Mouse (Mus musculus) midbrain, postnatal 0 days (tissue): Measurements from ENCODE around the gene Slc25a36. TPM values are rescaled to one million over a fixed set of nuclear protein-coding genes. Genes with fewer than 3 reads are reported as not detected.

ENCODE experiments used
- ATAC-seq: fragments of 200-750 bp; cut with Nextera tagmentation; 2 replicates; pipeline ENCODE4 v1.8.0; 2017; ENCODE audit warnings: moderate number of reproducible peaks, mild to moderate bottlenecking, moderate TSS enrichment, moderate library complexity; ENCODE audit not compliant: low FRiP score
- DNase-seq: peaks from one replicate; pipeline ENCODE4 v3.0.0-alpha.2; 2015; ENCODE audit warnings: low spot score
- H3K27ac ChIP-seq: fragments of 300-500 bp; sonication (generic); 2 replicates; pipeline ENCODE4 v1.5.1; 2014; ENCODE audit warnings: low read depth, mild to moderate bottlenecking, low read length, mixed read lengths
- H3K27me3 ChIP-seq: fragments of 300-500 bp; sonication (generic); 2 replicates; pipeline ENCODE4 v1.6.1; 2014; ENCODE audit warnings: low read length, control low read depth, mixed read lengths; ENCODE audit not compliant: insufficient read depth
- H3K36me3 ChIP-seq: fragments of 300-500 bp; sonication (generic); 2 replicates; pipeline ENCODE4 v1.6.1; 2014; ENCODE audit warnings: low read length, control low read depth, mixed read lengths; ENCODE audit not compliant: insufficient read depth
- H3K4me1 ChIP-seq: fragments of 300-500 bp; sonication (generic); 2 replicates; pipeline ENCODE4 v1.6.1; 2014; ENCODE audit warnings: mild to moderate bottlenecking, control low read depth, antibody characterized with exemption, low read length, mixed read lengths; ENCODE audit not compliant: insufficient read depth
- H3K4me2 ChIP-seq: fragments of 300-500 bp; sonication (generic); 2 replicates; pipeline ENCODE4 v1.6.1; 2014; ENCODE audit warnings: low read depth, mild to moderate bottlenecking, low read length, mixed read lengths; ENCODE audit not compliant: poor library complexity, severe bottlenecking
- H3K4me3 ChIP-seq: fragments of 300-500 bp; sonication (generic); 2 replicates; pipeline ENCODE4 v1.5.1; 2014; ENCODE audit warnings: low read depth, mild to moderate bottlenecking, low read length, moderate library complexity
- H3K9ac ChIP-seq: fragments of 300-500 bp; sonication (generic); replicated peaks from 2 replicates; pipeline ENCODE4 v1.6.1; 2014; ENCODE audit warnings: mild to moderate bottlenecking, low read length, moderate library complexity, mixed read lengths; ENCODE audit not compliant: poor library complexity, severe bottlenecking
- H3K9me3 ChIP-seq: fragments of 300-500 bp; sonication (generic); 2 replicates; pipeline ENCODE4 v1.6.1; 2016; ENCODE audit warnings: low read length, control low read depth
- CTCF ChIP-seq: IDR thresholded peaks from 2 replicates; pipeline ENCODE4 v1.5.1; 2016; ENCODE audit warnings: antibody characterized with exemption, mild to moderate bottlenecking
- WGBS: fragments of 180-500 bp; shearing (Covaris S2); extraction: QIAGEN DNeasy Blood & Tissue Kit; methylation state at CpG from one replicate; pipeline ENCODE4 v1.1.7; 2014; 5-methylcytosine and 5-hydroxymethylcytosine counted together
- polyA plus RNA-seq: library from polyadenylated mRNA; unstranded; fragments of >200 nt; fragmentation: Nextera tagmentation; extraction: Ambion mirVana; gene quantifications from 2 replicates; pipeline ENCODE4 v1.2.1, GENCODE M21; 2015
- total RNA-seq: library from RNA; depleted of rRNA; stranded (reverse); fragments of >200 nt; gene quantifications from 2 replicates; pipeline ENCODE4 v1.2.3, GENCODE M21; 2014

Slc25a36 gene
- total and polyA plus RNA-seq, 2 experiments from 2014 or later: 65.1 to 91.0 TPM

- ATAC-seq: no peak
- Histone ChIP-seq H3K4me1 (no peaks in the 10 kb centered on the region), H3K36me3 (no peaks in the 10 kb centered on the region), H3K27ac (no peak overlapping the region), H3K4me2 (no peak overlapping the region), H3K27me3 (no peaks in the 10 kb centered on the region), H3K9me3 (no peaks in the 10 kb centered on the region), H3K4me3 (no peak overlapping the region), H3K9ac (no peak overlapping the region)
- 50% methylated on average over 5 of the region's 5 CpGs for WGBS
- TF ChIP-seq CTCF: no peak
- DNase-seq: no peak
Observed at GRCm38 (mm10) chr9:97065216-97065615, 45.7 kb downstream of the Slc25a36 start.

DNA sequence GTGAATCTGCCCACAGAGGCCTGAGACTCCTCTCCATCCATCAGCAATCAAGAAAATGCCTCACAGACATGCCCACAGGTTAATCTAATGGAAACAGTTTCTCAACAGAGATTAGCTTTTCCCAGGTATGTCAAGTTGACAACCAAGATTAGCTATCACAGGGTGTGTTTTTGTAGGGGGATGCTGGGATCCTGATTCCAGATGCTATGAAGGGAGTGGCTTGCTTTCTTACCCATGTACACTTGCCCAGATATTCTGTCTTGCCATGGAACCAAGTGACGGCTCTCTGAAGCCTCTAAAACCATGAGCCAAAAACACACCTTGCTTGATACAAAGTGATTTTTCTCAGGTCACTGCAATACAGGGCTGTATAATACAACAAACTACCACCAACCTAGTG lies 46.8 kb downstream of the Slc25a36 start:
- H3K4me2 ChIP-seq: no peak overlapping the region
- no peak for TF ChIP-seq CTCF
- ATAC-seq (no peak), DNase-seq (no peak)
- no peak overlapping the region for H3K27ac ChIP-seq
- H3K9ac ChIP-seq: no peak overlapping the region
- no peak overlapping the region for H3K4me3 ChIP-seq
- no peaks in the 10 kb centered on the region for H3K27me3 ChIP-seq
- no peaks in the 10 kb centered on the region for H3K36me3 ChIP-seq
- H3K4me1 ChIP-seq: no peaks in the 10 kb centered on the region
- WGBS: 88% methylated on average over 1 of the region's 1 CpGs
- no peaks in the 10 kb centered on the region for H3K9me3 ChIP-seq

DNA sequence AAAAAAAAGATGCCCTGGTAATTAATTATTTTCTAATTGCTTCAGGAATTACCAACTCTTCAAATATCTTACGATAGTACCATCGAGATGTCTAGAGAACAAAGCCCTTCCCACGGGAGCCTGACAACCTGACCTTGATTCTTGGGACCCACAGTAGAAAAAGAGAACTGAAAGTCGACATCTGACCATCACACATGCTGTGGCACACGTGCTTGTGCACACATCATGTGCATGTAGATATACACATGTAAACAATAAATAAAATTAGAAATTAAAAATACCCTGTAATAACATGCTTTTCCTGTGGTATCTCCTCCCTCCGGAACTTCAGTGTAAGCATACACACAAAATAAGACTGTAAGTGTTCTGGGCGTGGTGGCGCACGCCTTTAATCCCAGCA lies 49.3 kb downstream of the Slc25a36 start:
- no peak for TF ChIP-seq CTCF
- H3K4me1 ChIP-seq: no peaks in the 10 kb centered on the region
- H3K9ac ChIP-seq: no peak overlapping the region
- H3K27me3 ChIP-seq: no peaks in the 10 kb centered on the region
- no peak for DNase-seq
- no peak overlapping the region for H3K4me3 ChIP-seq
- no peak overlapping the region for H3K27ac ChIP-seq
- H3K9me3 ChIP-seq: no peaks in the 10 kb centered on the region
- no peak overlapping the region for H3K4me2 ChIP-seq
- WGBS: 95% methylated on average over 9 of the region's 9 CpGs
- no peak for ATAC-seq
- no peaks in the 10 kb centered on the region for H3K36me3 ChIP-seq

DNA sequence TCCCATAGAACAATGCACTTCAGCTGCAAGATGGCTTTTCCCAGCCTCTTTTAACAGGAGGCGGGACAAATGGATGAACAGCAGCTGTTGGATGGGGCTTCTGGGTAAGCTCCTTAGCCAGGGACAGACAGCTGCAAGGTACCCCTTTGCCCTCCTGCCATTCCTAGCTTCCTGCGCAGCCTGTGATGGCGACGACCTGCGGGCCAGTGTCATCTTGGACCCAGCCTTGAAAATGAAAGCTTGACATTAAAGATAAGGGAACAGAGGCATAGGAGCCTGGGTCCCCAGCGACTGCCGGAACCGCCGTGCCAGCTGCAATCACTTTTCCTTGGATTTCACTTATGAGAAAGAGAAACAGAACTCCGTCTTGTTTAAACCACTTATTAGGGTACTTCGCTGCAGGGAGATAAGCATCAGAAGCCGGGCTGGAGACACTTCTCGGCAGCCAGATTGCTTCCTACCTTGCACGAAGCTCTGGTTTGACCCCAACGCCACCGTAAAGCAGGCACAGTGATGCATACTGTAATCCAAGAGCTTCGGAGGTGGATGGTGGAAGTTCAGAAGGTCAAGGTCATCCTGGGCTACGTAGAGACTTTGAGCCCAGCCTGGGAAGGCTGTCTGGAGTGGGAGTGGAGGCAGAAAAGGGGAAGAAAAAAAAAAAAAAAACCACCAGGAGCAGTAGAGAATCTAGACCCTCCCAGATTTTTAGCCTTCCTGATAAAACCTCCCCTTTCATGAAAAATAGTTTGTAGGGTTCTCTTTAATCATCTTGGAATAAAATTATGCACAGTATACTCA lies 54.2 kb downstream of the Slc25a36 start:
- Histone ChIP-seq H3K9ac (no peak overlapping the region), H3K4me2 (no peak overlapping the region), H3K9me3 (no peaks in the 10 kb centered on the region), H3K4me3 (no peak overlapping the region), H3K4me1 (no peaks in the 10 kb centered on the region; the same call in 1 of the 2 replicates), H3K27ac (no peak overlapping the region), H3K36me3 (no peaks in the 10 kb centered on the region), H3K27me3 (no peaks in the 10 kb centered on the region)
- DNase-seq (peak; percentile 51), ATAC-seq (no peak)
- 63% methylated on average over 18 of the region's 18 CpGs for WGBS
- TF ChIP-seq CTCF: no peak

- Histone ChIP-seq H3K4me2 (no peak overlapping the region), H3K36me3 (no peaks in the 10 kb centered on the region), H3K9ac (no peak overlapping the region), H3K9me3 (no peaks in the 10 kb centered on the region), H3K4me3 (no peak overlapping the region), H3K27ac (no peak overlapping the region), H3K27me3 (no peaks in the 10 kb centered on the region), H3K4me1 (peaks cover 5% of the 10 kb centered on the region; the same call in 1 of the 2 replicates)
- no peak for TF ChIP-seq CTCF
- WGBS: 53% methylated on average over 14 of the region's 14 CpGs
- ATAC-seq (no peak), DNase-seq (peak; percentile 38)
Observed at GRCm38 (mm10) chr9:97055906-97056305, 55.1 kb downstream of the Slc25a36 start.

- Histone ChIP-seq H3K4me1 (peaks cover 5% of the 10 kb centered on the region; the same call in 1 of the 2 replicates), H3K9me3 (no peaks in the 10 kb centered on the region), H3K9ac (no peak overlapping the region), H3K36me3 (no peaks in the 10 kb centered on the region), H3K27me3 (no peaks in the 10 kb centered on the region), H3K27ac (no peak overlapping the region), H3K4me3 (no peak overlapping the region), H3K4me2 (no peak overlapping the region)
- ATAC-seq: no peak
- WGBS: 12% methylated on average over 8 of the region's 8 CpGs
- DNase-seq: peak; percentile 75
- no peak for TF ChIP-seq CTCF
Observed at GRCm38 (mm10) chr9:97051176-97051575, 59.8 kb downstream of the Slc25a36 start.
